Mouse (Mus musculus) liver, embryonic 14.5 days (tissue): ENCODE results near the gene Atp8a2. TPM values are rescaled to one million over a fixed set of nuclear protein-coding genes. Genes with fewer than 3 reads are reported as not detected.
"Not testable (repeated sequence)": the region's sequence is repeated elsewhere in the genome, so short reads cannot be mapped to it uniquely, and the experiment has no call there.

ENCODE experiments used
- ATAC-seq: fragments of 200-750 bp; cut with Nextera tagmentation; 2 replicates; pipeline ENCODE4 v1.8.0; 2017; ENCODE audit warnings: moderate number of reproducible peaks, mild to moderate bottlenecking, moderate library complexity; ENCODE audit not compliant: insufficient read depth
- DNase-seq, 3 experiments: peaks; one replicate each; pipeline ENCODE4 v3.0.0-alpha.2; 2012 to 2013; ENCODE audit warnings: low read depth in 3 of 3, low spot score in 3 of 3
- H3K27ac ChIP-seq: fragments of 300-500 bp; sonication (generic); 2 replicates; pipeline ENCODE4 v1.5.1; 2014; ENCODE audit warnings: moderate library complexity, mild to moderate bottlenecking, control low read depth, inconsistent platforms
- H3K27me3 ChIP-seq: fragments of 300-500 bp; sonication (generic); 2 replicates; pipeline ENCODE4 v1.6.1; 2014; ENCODE audit warnings: mild to moderate bottlenecking, low read length, moderate library complexity; ENCODE audit not compliant: control insufficient read depth, insufficient read depth
- H3K36me3 ChIP-seq: fragments of 300-500 bp; sonication (generic); replicated peaks from 2 replicates; pipeline ENCODE4 v1.6.1; 2014; ENCODE audit warnings: low read depth; ENCODE audit not compliant: control insufficient read depth, insufficient read depth
- H3K4me1 ChIP-seq, 2 experiments: fragments of 200-500 bp in 1 of 2; fragments of 300-500 bp in 1 of 2; sonication (generic) in 1 of 2; replicated peaks; 2 replicates each; pipeline ENCODE4 v1.6.1; 2012 to 2014; ENCODE audit warnings: antibody characterized with exemption in 1 of 2, inconsistent platforms in 1 of 2, low read length in 1 of 2; ENCODE audit not compliant: control insufficient read depth in 2 of 2, insufficient read depth in 2 of 2
- H3K4me2 ChIP-seq: fragments of 300-500 bp; sonication (generic); 2 replicates; pipeline ENCODE4 v1.6.1; 2014; ENCODE audit warnings: low read depth, mild to moderate bottlenecking, control low read depth, moderate library complexity
- H3K4me3 ChIP-seq, 2 experiments: fragments of 200-500 bp in 1 of 2; fragments of 300-500 bp in 1 of 2; sonication (generic) in 1 of 2; 2 replicates each; pipeline ENCODE4 v1.5.1; 2012 to 2014; ENCODE audit warnings: low read depth in 2 of 2, low read length in 2 of 2, mild to moderate bottlenecking in 2 of 2, control low read depth in 1 of 2, inconsistent platforms in 1 of 2, moderate library complexity in 1 of 2; ENCODE audit not compliant: insufficient read depth in 1 of 2
- H3K9ac ChIP-seq: fragments of 300-500 bp; sonication (generic); replicated peaks from 2 replicates; pipeline ENCODE4 v1.6.1; 2014; ENCODE audit warnings: mild to moderate bottlenecking, control low read depth, moderate library complexity
- H3K9me3 ChIP-seq: fragments of 300-500 bp; sonication (generic); 2 replicates; pipeline ENCODE4 v1.6.1; 2016; ENCODE audit warnings: low read length, mixed read lengths; ENCODE audit not compliant: control insufficient read depth
- CTCF ChIP-seq: IDR thresholded peaks from 2 replicates; pipeline ENCODE4 v1.5.1; 2016; ENCODE audit warnings: antibody characterized with exemption, low read depth, control low read depth
- EP300 ChIP-seq: IDR thresholded peaks from 2 replicates; pipeline ENCODE4 v1.6.1; 2016; ENCODE audit warnings: antibody characterized with exemption, low read depth
- WGBS: fragments of 180-500 bp; shearing (Covaris S2); extraction: QIAGEN DNeasy Blood & Tissue Kit; methylation state at CpG from one replicate; pipeline ENCODE4 v1.1.7; 2014; ENCODE audit not compliant: insufficient replicate concordance; 5-methylcytosine and 5-hydroxymethylcytosine counted together
- polyA plus RNA-seq, 2 experiments: library from polyadenylated mRNA; depleted of rRNA in 1 of 2; stranded (reverse) in 1 of 2; unstranded in 1 of 2; fragments of >200 nt; fragmentation: Nextera tagmentation in 1 of 2; extraction: Ambion mirVana in 1 of 2; gene quantifications; 2 replicates each; pipeline versions ENCODE4 v1.2.1 to v1.2.3; 2012 to 2014

Atp8a2 gene
- polyA plus RNA-seq, 2 experiments = 0.51 to 1.8 TPM

GRCm38 (mm10) chr14:59836876-59837543, 360.0 kb downstream of the Atp8a2 start:
- TF ChIP-seq CTCF = no peak
- no peak for TF ChIP-seq EP300

GRCm38 (mm10) chr14:59829580-59829979, 367.4 kb downstream of the Atp8a2 start:
- no peak for DNase-seq
- Histone ChIP-seq H3K27me3 (no peaks in the 10 kb centered on the region), H3K4me1 (no peaks in the 10 kb centered on the region), H3K4me2 (no peak overlapping the region), H3K36me3 (no peaks in the 10 kb centered on the region), H3K9ac (no peak overlapping the region), H3K27ac (no peak overlapping the region), H3K9me3 (no peaks in the 10 kb centered on the region), H3K4me3 (no peak overlapping the region)
- no peak for ATAC-seq
- 52% methylated on average over 5 of the region's 5 CpGs for WGBS
- no peak for TF ChIP-seq CTCF
- no peak for TF ChIP-seq EP300

More at GRCm38 (mm10) chr14:59836876-59837543, 360.0 kb downstream of the Atp8a2 start:
- Histone ChIP-seq H3K4me1 (no peaks in the 10 kb centered on the region), H3K9me3 (no peaks in the 10 kb centered on the region), H3K27me3 (no peaks in the 10 kb centered on the region), H3K27ac (no peak overlapping the region), H3K36me3 (no peaks in the 10 kb centered on the region), H3K4me3 (no peak overlapping the region), H3K9ac (no peak overlapping the region), H3K4me2 (no peak overlapping the region)
- ATAC-seq = no peak
- WGBS = 41% methylated on average over 10 of the region's 10 CpGs
- no peak for DNase-seq

- Histone ChIP-seq H3K4me3 (no peak overlapping the region), H3K9me3 (no peaks in the 10 kb centered on the region), H3K27ac (no peak overlapping the region), H3K36me3 (no peaks in the 10 kb centered on the region), H3K9ac (no peak overlapping the region), H3K27me3 (no peaks in the 10 kb centered on the region), H3K4me2 (no peak overlapping the region), H3K4me1 (no peaks in the 10 kb centered on the region)
- WGBS = 57% methylated on average over 5 of the region's 5 CpGs
- DNase-seq (no peak), ATAC-seq (no peak)
- TF ChIP-seq CTCF (no peak), EP300 (no peak)
Observed at GRCm38 (mm10) chr14:59827409-59827808, 369.6 kb downstream of the Atp8a2 start.

GRCm38 (mm10) chr14:59820115-59820419, 376.9 kb downstream of the Atp8a2 start:
- DNase-seq = no peak
- no peak for ATAC-seq
- H3K9ac ChIP-seq = no peak overlapping the region
- no peak overlapping the region for H3K4me3 ChIP-seq
- TF ChIP-seq CTCF = no peak
- no peak for TF ChIP-seq EP300
- H3K27ac ChIP-seq = no peak overlapping the region
- no peaks in the 10 kb centered on the region for H3K36me3 ChIP-seq
- no peak overlapping the region for H3K4me2 ChIP-seq
- H3K9me3 ChIP-seq = no peaks in the 10 kb centered on the region
- no peaks in the 10 kb centered on the region for H3K27me3 ChIP-seq
- H3K4me1 ChIP-seq = no peaks in the 10 kb centered on the region
- 56% methylated on average over 3 of the region's 3 CpGs for WGBS

- 49% methylated on average over 5 of the region's 5 CpGs for WGBS
- DNase-seq (no peak), ATAC-seq (no peak)
- Histone ChIP-seq H3K27ac (no peak overlapping the region), H3K27me3 (no peaks in the 10 kb centered on the region), H3K4me3 (no peak overlapping the region), H3K9me3 (no peaks in the 10 kb centered on the region), H3K4me2 (no peak overlapping the region), H3K4me1 (no peaks in the 10 kb centered on the region), H3K36me3 (no peaks in the 10 kb centered on the region), H3K9ac (no peak overlapping the region)
- TF ChIP-seq EP300 (no peak), CTCF (no peak)
Observed at GRCm38 (mm10) chr14:59819215-59820114, 377.5 kb downstream of the Atp8a2 start.

- not testable (repeated sequence) for H3K4me2 ChIP-seq, H3K4me1 ChIP-seq, H3K9me3 ChIP-seq, H3K9ac ChIP-seq, H3K4me3 ChIP-seq, H3K27ac ChIP-seq, ATAC-seq, H3K27me3 ChIP-seq, DNase-seq, H3K36me3 ChIP-seq
- WGBS = 74% methylated on average over 2 of the region's 2 CpGs
Observed at GRCm38 (mm10) chr14:59810316-59810715, 386.7 kb downstream of the Atp8a2 start.
